Mouse (Mus musculus) neural tube, embryonic 14.5 days (tissue): Measurements from ENCODE around the gene Klhdc7b. TPM values are rescaled to one million over a fixed set of nuclear protein-coding genes. Genes with fewer than 3 reads are reported as not detected.

Experiments
- ATAC-seq: fragments of 200-750 bp; cut with Nextera tagmentation; 2 replicates; pipeline ENCODE4 v1.8.0; 2017; ENCODE audit warnings: low read depth, mild to moderate bottlenecking, moderate TSS enrichment, moderate library complexity
- H3K27ac ChIP-seq: fragments of 300-500 bp; sonication (generic); 2 replicates; pipeline ENCODE4 v1.5.1; 2014; ENCODE audit warnings: low read depth, mild to moderate bottlenecking, control low read depth, low read length, moderate library complexity, mixed read lengths
- H3K27me3 ChIP-seq: fragments of 300-500 bp; sonication (generic); 2 replicates; pipeline ENCODE4 v1.6.1; 2014; ENCODE audit warnings: low read length; ENCODE audit not compliant: control insufficient read depth, insufficient read depth
- H3K36me3 ChIP-seq: fragments of 300-500 bp; sonication (generic); 2 replicates; pipeline ENCODE4 v1.6.1; 2014; ENCODE audit warnings: low read length, mixed read lengths; ENCODE audit not compliant: control insufficient read depth, insufficient read depth
- H3K4me1 ChIP-seq: fragments of 300-500 bp; sonication (generic); 2 replicates; pipeline ENCODE4 v1.6.1; 2014; ENCODE audit warnings: low read length; ENCODE audit not compliant: control insufficient read depth, insufficient read depth
- H3K4me2 ChIP-seq: fragments of 300-500 bp; sonication (generic); 2 replicates; pipeline ENCODE4 v1.6.1; 2014; ENCODE audit warnings: mild to moderate bottlenecking, low read depth, low read length, control low read depth
- H3K4me3 ChIP-seq: fragments of 300-500 bp; sonication (generic); 2 replicates; pipeline ENCODE4 v1.5.1; 2014; ENCODE audit warnings: low read depth, low read length, control low read depth, mixed read lengths
- H3K9ac ChIP-seq: fragments of 300-500 bp; sonication (generic); replicated peaks from 2 replicates; pipeline ENCODE4 v1.6.1; 2014; ENCODE audit warnings: low read depth, mild to moderate bottlenecking, control low read depth, low read length, mixed read lengths
- H3K9me3 ChIP-seq: fragments of 300-500 bp; sonication (generic); 2 replicates; pipeline ENCODE4 v1.6.1; 2016; ENCODE audit warnings: low read length; ENCODE audit not compliant: control insufficient read depth
- WGBS: fragments of 180-500 bp; shearing (Covaris S2); extraction: QIAGEN DNeasy Blood & Tissue Kit; methylation state at CpG from one replicate; pipeline ENCODE4 v1.1.7; 2014; 5-methylcytosine and 5-hydroxymethylcytosine counted together
- polyA plus RNA-seq: library from polyadenylated mRNA; unstranded; fragments of >200 nt; fragmentation: Nextera tagmentation; extraction: Ambion mirVana; gene quantifications from 2 replicates; pipeline ENCODE4 v1.2.1, GENCODE M21; 2014

Gene Klhdc7b
- polyA plus RNA-seq, 1 experiment from 2014 or later, result 0.07 TPM

GRCm38 (mm10) chr15:89372536-89372935 is 12.2 kb upstream of the Klhdc7b start:
- peaks cover 40% of the 10 kb centered on the region for H3K36me3 ChIP-seq
- H3K9me3 ChIP-seq, result no peaks in the 10 kb centered on the region
- no peak overlapping the region; the same call in 1 of the 2 replicates for H3K4me3 ChIP-seq
- peaks cover 7% of the 10 kb centered on the region for H3K27me3 ChIP-seq
- H3K9ac ChIP-seq, result no peak overlapping the region
- no peak overlapping the region for H3K27ac ChIP-seq
- H3K4me1 ChIP-seq, result peaks cover 14% of the 10 kb centered on the region
- 87% methylated on average over 7 of the region's 7 CpGs for WGBS
- peak overlapping the region; percentile 74 for H3K4me2 ChIP-seq
- ATAC-seq, result no peak

- H3K27me3 ChIP-seq, result peaks cover 13% of the 10 kb centered on the region
- WGBS, result 1% methylated on average over 35 of the region's 35 CpGs
- peaks cover 14% of the 10 kb centered on the region for H3K4me1 ChIP-seq
- H3K9me3 ChIP-seq, result no peaks in the 10 kb centered on the region
- H3K27ac ChIP-seq, result peak overlapping the region; percentile 88
- peak overlapping the region; percentile 76 for H3K9ac ChIP-seq
- peak overlapping the region; percentile 74 for H3K4me2 ChIP-seq
- ATAC-seq, result peak; percentile 80
- peaks cover 34% of the 10 kb centered on the region for H3K36me3 ChIP-seq
- H3K4me3 ChIP-seq, result peak overlapping the region; percentile 61
Observed at GRCm38 (mm10) chr15:89373027-89373761, 11.5 kb upstream of the Klhdc7b start.

DNA sequence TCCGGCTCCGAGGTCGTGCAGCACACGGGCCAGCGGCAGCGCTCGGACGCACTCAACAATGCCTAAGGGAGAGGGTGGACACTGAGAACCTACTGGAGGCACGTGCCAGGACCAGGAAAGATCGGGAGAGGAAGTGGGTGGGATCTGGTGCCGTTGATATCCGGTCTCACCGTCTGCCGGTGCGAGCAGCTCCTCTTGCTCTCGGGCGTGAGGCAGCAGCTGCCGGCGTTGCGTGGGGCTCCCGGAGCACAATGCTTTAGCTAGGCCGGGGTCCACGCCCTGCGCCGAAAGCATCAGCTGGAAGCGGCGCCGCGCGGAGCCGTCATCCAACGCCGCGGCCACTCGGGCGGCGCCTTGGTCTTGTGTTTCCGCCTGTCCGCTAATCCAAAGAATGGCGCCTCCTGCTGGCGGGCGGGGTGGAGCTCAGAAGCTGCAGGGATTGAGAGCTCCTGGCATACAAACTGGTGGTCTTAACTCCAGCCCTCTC is 10.9 kb upstream of the Klhdc7b start, which contains the start of gene Sco2:
TSS of gene Sco2 (minus strand) at position 85 of the 487 bp plus-strand sequence.
- H3K4me1 ChIP-seq, result peaks cover 19% of the 10 kb centered on the region
- H3K27me3 ChIP-seq, result peaks cover 18% of the 10 kb centered on the region
- H3K36me3 ChIP-seq, result peaks cover 29% of the 10 kb centered on the region
- H3K9me3 ChIP-seq, result no peaks in the 10 kb centered on the region
- peak within 1 kb of the TSS; percentile 88 for H3K27ac ChIP-seq
- peak within 1 kb of the TSS; percentile 61 for H3K4me3 ChIP-seq
- ATAC-seq, result peak; percentile 85
- WGBS, result 0% methylated on average over 42 of the region's 42 CpGs
- peak within 1 kb of the TSS; percentile 74 for H3K4me2 ChIP-seq
- peak within 1 kb of the TSS; percentile 76 for H3K9ac ChIP-seq

DNA sequence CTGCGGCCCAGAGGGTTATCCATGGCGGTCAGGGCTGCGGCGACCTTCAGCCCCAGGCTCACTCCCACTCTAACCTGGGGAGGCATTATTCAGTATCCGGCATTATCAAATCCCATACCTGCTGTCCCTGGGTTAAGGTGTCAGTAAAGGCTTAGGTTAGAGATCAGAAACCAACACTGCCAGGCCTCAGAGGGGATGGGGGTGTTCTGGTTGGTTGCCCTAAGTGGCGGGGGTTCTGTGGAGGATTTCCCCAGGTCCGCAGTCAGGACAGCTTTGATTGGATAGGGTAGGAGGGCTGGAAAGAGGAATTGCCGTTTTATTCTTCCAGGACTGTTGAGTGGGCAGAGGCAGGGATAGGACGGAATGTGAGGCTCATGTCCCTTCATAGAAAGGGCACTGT is 10.4 kb upstream of the Klhdc7b start:
- H3K4me1 ChIP-seq, result peaks cover 24% of the 10 kb centered on the region
- 50% methylated on average over 9 of the region's 9 CpGs for WGBS
- H3K4me2 ChIP-seq, result peak overlapping the region; percentile 74
- H3K27ac ChIP-seq, result peak overlapping the region; percentile 88
- H3K9me3 ChIP-seq, result no peaks in the 10 kb centered on the region
- H3K9ac ChIP-seq, result peak overlapping the region; percentile 76
- no peak for ATAC-seq
- H3K36me3 ChIP-seq, result peaks cover 28% of the 10 kb centered on the region
- peak overlapping the region; percentile 61 for H3K4me3 ChIP-seq
- peaks cover 23% of the 10 kb centered on the region for H3K27me3 ChIP-seq

- Histone ChIP-seq H3K27me3 (peaks cover 26% of the 10 kb centered on the region), H3K9me3 (no peaks in the 10 kb centered on the region), H3K27ac (no peak overlapping the region), H3K4me3 (no peak overlapping the region), H3K9ac (no peak overlapping the region), H3K4me2 (peak overlapping the region; percentile 74; the same call in 1 of the 2 replicates), H3K36me3 (peaks cover 22% of the 10 kb centered on the region), H3K4me1 (peaks cover 24% of the 10 kb centered on the region)
- no peak for ATAC-seq
- WGBS, result 92% methylated on average over 17 of the region's 17 CpGs
Observed at GRCm38 (mm10) chr15:89374801-89375534, 9.7 kb upstream of the Klhdc7b start.

DNA sequence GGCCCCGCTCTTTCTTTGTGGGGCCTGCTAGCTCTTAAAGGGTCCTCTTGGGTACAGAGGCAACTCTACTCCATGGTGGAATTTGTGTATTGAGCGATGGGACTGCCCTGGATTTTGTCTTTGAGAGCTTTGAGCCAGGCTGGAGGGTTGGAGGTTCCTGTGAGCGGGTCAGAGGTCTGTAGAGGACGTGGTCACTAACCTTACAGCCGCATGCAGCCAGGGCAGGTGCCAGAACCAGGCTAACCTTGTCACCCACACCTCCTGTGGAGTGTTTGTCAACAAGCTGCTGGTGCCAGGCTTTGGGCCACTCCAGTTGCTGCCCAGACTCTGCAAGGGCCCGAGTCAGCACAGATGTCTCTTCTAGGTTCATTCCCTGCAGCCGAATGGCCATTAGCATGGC is 8.7 kb upstream of the Klhdc7b start:
- Histone ChIP-seq H3K9me3 (no peaks in the 10 kb centered on the region), H3K4me1 (peaks cover 24% of the 10 kb centered on the region), H3K36me3 (peaks cover 13% of the 10 kb centered on the region), H3K9ac (no peak overlapping the region), H3K27ac (no peak overlapping the region), H3K27me3 (peaks cover 26% of the 10 kb centered on the region), H3K4me2 (no peak overlapping the region), H3K4me3 (no peak overlapping the region)
- 81% methylated on average over 7 of the region's 7 CpGs for WGBS
- ATAC-seq, result no peak

DNA sequence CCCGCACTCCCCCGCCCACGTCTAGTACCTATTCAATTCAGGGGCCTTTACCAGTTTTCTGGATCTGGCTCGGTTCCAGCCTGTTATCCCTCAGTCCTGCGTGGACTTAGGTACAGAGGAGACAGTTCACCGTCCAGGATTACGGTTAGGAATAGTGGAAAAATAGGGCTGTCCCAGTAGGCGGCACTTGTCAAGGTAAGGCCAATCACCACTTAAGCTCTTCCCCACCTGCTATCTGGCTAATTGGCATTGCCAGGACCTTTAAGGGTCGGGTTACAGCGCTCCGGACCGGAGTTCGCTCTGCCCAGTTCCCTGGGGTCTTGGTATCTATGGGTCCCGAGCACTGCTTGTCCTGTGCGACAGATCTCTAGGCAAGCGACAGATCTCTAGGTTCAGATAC is 7.8 kb upstream of the Klhdc7b start, which contains the start of gene Tymp:
TSS of gene Tymp (minus strand) at position 83 of the 400 bp plus-strand sequence.
- WGBS, result 24% methylated on average over 16 of the region's 16 CpGs
- H3K36me3 ChIP-seq, result peaks cover 3% of the 10 kb centered on the region
- H3K4me3 ChIP-seq, result no peak within 1 kb of the TSS
- H3K9ac ChIP-seq, result no peak within 1 kb of the TSS
- no peak within 1 kb of the TSS for H3K27ac ChIP-seq
- peaks cover 26% of the 10 kb centered on the region for H3K27me3 ChIP-seq
- no peak within 1 kb of the TSS for H3K4me2 ChIP-seq
- no peaks in the 10 kb centered on the region for H3K9me3 ChIP-seq
- H3K4me1 ChIP-seq, result peaks cover 24% of the 10 kb centered on the region
- ATAC-seq, result no peak

- WGBS, result 5% methylated on average over 18 of the region's 18 CpGs
- H3K9ac ChIP-seq, result no peak overlapping the region
Observed at GRCm38 (mm10) chr15:89377362-89377761, 7.4 kb upstream of the Klhdc7b start.

More at GRCm38 (mm10) chr15:89377362-89377761, 7.4 kb upstream of the Klhdc7b start:
- Histone ChIP-seq H3K9me3 (no peaks in the 10 kb centered on the region), H3K36me3 (no peaks in the 10 kb centered on the region; the same call in 1 of the 2 replicates), H3K4me3 (no peak overlapping the region), H3K27ac (no peak overlapping the region), H3K27me3 (peaks cover 26% of the 10 kb centered on the region), H3K4me1 (peaks cover 24% of the 10 kb centered on the region), H3K4me2 (no peak overlapping the region)
- no peak for ATAC-seq
